Mouse (Mus musculus) erythroblast, adult 5-6 weeks (primary cell): ENCODE data around the gene Espn. TPM values are rescaled to one million over a fixed set of nuclear protein-coding genes. Genes with fewer than 3 reads are reported as not detected.
A peak's percentile ranks its signal among the peaks of the same experiment; 100 is the strongest.

Source experiments
- ATAC-seq: replicated peaks from 2 replicates; pipeline ENCODE4 v1.8.0; 2016; ENCODE audit warnings: moderate number of reproducible peaks, mild to moderate bottlenecking, moderate TSS enrichment, inconsistent platforms; ENCODE audit not compliant: poor library complexity, low FRiP score, severe bottlenecking
- total RNA-seq, 2 experiments: library from RNA; stranded (forward) in 1 of 2; stranded (reverse) in 1 of 2; fragments of 150-400 nt in 1 of 2; fragments of 200-764, 138-1000 nt in 1 of 2; gene quantifications; 2 replicates each; pipeline versions ENCODE4 v1.2.3 to v1.2.4; 2015 to 2017; ENCODE audit warnings: low replicate concordance in 2 of 2

Espn gene
- total RNA-seq, 2 experiments from 2014 or later: 0.34 TPM; not detected in 1

DNA sequence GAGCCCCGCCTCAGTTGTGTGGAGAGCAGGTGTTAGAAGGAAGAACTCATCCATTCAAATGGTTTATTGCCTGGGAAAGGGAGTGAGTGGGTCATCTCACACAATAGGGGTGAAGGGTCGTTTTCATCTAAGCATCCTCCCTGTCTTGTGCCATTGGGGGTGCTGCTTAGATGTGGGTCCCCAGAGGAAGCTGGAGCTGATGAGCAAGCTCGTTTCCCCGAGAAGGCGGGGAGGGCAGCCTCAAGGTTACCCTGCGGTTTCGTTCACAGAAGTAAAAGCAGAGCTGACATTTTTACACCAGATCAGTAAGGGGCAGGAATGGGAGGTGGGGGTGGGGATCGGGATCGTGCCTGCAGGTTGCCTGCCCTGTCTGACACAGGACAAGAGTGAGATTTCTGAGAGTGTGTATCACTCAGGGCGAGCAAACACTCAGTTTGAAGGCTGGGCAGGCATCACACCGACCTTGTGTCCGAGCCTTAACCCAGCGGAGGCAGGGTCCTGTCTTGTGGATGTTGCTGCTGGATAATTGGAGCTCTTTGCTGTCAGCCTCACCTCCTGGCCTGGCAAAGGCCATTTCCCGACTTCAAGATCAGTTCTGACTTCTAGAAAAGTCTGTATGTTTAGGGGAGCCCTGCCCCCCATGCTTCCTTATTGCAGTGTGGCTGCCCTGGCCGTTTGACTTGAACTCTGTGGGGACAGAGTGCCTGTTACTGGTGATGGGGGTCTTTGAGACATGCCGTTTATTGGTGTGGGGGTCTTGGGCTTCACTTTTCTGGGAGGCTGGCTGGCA is 26.9 kb upstream of the Espn start:
- no peak for ATAC-seq

DNA sequence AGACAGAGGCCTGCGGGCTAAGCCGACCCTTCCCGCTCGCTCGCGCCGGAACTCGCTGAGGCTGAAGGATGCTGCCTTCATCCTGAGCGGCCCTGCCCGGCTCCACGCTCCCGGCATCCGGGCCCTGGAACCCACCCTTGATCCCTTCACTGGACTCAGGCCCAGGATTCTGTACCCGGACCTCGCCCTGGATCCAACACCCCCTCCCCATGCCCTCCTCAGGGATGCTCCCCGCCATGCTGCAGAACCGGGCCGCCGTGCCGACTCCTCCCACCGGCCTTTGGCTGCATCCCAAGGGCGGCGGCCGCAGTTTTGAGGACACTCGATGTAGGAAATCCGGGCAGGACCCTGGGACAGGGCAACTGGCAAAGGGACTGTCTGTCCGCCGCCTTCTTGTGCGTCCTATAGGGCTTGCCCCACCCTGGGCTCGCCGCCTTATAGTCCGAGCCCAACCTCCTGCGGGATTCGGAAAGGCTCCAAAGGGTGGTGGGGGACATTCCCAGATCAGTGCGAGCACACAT is 26.2 kb upstream of the Espn start:
- peak; percentile 42 for ATAC-seq

DNA sequence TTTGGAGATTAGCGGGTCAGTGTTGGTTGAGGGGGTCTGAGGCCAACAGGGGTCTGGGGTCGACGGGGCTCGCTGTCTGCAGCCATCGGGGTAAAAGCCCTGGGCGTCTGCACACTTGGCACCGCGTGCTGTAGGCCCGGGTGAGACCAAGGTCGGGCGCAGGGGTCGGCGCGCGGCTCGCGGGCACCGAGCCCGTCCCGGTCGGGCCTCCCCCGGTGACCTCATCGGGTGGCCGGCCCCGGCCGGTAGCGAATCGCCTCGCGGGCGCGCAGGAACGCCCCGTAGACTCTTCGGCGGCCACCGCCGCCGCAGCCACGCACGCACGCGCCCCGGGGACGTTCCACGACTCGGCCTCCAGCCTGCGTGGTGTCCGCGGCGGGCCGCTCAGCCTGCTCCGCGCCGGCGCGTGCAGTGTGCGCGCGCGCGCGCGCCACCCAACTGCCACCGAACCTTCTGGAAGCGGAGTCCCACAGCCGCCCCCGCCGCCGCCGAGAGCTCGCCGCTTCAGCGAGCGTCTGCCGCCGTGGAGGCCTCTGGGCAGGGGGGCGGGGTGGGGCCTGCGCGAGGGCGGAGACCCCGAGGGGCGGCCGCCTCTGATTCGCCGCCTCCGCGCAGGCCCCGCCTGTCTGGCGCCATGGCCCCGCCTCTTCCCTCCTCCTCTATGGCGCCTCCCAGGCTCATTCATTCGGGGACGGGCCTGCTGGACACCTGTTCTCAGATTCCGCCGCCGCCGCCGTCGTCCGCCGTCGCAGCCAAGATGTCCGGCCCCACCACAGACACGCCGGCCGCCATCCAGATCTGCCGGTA is 25.6 kb upstream of the Espn start, which contains the start of gene Acot7:
Acot7 (plus strand) TSS at position 598 of the 807 bp plus-strand sequence.
- ATAC-seq: peak; percentile 91

DNA sequence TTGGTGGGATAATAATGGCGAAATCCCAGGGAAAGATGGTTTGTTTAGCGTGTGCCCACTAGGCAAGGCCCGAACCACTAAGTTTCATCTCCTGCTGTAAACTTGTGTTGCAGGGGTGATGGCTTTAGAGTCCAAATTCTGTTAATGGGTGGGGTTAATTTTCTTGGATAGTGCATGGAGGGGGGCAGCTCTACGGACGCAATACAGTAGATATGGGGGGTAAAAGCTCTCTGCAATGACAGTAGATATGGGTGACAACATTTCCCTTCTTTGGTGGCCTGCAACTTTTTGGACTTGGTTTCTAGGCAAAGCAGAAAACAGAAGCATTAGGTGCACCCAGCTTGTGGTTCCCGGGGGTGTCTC is 25.0 kb upstream of the Espn start:
- no peak for ATAC-seq

DNA sequence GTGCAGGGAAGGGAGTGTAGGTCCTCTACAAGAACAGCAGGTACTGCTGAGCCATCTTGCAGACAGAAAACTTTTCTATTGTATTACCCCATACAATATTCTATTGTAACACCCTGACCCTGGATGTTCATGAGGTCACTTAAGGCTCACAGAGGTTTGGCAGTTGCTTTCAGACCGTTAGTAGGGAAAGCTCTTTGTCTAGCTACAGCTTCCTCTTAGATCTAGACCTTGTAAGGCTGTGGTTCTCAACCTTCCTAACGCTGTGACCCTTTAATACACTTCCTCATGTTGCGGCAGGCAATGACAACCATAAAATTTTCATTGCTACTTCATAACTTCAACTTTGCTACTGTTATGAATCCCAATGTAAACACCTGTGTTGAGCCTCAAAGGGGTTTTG is 24.5 kb upstream of the Espn start:
- ATAC-seq: no peak

DNA sequence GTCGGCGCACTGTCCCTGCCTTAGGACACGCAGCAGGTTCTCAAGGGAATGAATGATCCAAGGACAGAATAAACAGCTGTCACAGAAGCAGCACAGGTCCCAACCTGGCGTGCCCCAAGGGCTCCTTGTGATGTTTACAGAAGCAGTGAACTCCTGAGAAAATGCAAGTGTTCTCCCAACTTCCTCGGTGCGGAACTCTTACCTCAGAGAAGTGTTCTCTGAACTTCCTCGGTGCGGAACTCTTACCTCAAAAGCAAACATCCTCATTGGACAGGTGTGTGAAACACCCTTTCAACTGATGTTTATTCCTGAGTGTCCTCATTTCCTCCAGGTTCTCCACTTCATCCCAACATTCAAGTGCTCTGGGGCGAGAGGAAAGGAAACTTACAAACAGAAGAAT is 21.8 kb upstream of the Espn start:
- ATAC-seq: no peak

DNA sequence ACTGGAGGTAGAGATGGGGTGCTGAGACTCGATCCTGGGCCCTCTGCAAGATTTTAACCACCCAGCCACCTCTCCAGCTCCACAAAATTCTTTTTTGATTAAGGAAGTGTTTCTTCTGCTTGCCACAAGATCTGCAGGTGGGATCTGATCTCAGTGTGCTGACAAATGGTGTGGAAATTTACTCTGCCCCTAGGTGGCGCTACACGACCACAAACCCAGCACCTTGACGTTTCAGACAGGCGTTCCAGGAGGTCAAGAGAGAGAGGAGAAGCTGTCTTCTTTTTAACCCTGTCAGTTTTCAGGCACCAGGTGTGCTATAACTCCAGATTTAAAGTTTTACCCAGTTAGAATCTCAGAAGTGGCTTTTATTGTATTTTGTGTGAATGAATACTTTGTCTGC is 20.9 kb upstream of the Espn start:
- peak; percentile 54 for ATAC-seq

DNA sequence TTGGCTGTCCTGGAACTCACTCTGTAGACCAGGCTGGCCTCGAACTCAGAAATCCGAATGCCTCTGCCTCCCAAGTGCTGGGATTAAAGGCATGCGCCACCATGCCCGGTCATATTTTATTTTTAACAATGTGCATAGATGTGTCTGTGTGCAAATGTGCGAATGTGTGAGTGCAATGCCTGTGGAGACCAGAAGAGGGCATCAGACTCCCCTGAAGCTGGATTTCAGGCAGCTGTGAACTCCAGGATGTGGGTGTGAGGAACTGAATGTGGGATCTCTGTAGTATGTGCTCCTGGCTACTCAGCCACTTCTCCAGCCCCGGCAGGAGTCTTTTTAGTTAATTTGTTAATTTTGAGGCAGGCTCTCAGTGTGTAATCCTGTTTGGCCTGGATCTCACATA is 19.4 kb upstream of the Espn start:
- ATAC-seq: no peak

DNA sequence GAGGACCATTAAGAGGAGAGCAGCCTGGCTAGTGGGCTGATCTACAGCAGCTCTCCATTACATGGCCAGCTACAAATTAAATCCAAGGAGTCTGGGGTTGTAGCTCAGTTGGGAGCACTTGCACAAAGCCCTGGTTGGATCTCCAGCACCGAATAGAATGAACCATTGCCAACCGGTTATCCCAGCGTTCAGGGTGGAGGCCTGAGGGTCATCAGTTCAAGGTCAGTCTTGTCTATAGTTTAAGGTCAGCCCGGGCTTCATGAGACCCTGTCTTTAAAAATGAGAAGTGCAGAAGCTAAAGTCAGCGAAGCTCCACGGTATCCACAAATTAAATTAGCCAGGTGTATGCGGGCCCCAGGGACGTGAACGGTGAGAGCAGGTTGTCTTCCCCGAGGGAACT is 18.1 kb upstream of the Espn start:
- ATAC-seq: no peak

DNA sequence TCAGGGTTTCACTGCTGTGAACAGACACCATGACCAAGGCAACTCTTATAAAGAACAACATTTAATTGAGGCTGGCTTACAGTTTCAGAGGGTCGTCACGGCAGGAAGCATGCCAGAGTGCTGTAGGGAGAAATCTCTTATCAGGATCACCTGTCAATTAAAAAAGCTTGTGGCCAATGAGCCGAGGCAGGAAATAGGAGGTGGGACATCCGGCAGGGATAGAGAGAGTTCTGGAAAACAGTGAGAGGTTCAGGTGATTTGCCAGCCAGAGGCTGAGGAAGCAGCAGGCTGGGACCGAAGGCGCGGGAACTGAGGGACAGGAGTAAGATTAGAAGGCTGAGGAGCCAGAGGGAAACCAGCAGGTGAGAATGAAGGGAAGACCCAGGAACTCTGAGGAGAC is 16.9 kb upstream of the Espn start:
- no peak for ATAC-seq

DNA sequence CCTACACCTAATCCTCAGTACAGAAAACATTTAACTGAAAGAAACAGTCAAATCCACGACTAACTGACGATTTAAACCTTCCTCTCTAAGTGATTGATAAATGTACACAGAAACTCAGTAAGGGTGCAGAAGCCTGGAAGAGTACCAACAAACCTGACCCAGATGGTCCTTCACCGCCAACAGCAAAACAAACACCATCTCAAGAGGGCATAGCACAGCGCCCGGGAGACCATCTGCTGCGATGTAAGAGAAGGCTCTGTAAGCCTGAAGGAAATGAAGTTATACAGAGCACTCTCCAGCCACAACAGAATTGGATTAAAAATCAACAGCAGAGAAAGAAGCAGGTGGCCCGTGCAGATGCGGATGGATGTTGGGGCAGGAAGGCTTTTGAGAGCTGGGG is 15.9 kb upstream of the Espn start:
- ATAC-seq: no peak

DNA sequence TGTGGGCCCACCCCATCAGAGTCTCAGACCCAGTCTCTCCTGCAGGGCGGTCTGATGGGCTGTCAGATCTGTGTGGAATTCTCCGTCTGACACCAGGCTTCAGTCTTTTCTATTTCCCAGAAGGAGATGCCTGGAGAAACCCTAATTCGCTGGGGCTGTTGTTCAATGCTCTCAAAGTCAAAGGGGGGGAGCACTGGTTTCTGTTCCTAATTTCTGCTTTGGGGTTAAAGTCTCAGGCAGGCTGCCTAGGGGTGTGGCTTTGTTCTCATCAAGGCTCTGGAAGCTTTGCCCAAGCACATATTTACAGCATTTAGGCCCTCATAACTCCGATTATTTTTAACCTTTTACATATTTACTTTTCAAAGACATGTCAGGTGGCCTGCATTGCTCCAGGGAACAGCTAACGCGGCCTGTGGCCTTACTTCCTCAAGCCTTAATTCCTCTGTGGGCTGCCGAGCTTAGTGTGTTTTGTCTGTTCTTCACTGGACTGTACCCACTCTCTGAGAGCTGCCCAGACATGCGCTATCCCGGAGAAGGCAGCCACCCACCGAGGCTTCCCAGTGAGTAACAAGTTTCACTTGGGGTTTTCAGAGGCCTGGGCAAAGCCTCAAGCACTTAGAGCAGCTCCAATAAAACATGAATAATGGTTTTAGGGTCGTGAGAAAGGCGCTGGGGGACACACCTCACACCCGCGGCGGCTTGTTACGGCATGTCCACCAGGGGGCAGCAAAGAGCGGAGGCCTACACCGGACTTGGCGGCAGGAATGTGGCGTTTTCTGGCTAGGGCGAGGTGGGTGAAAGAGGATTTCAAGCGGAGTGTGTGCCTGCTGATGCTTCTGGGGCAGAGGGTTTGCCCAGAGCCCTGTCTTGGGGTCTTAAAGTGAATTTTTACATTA is 13.1 kb upstream of the Espn start:
- peak; percentile 75 for ATAC-seq

DNA sequence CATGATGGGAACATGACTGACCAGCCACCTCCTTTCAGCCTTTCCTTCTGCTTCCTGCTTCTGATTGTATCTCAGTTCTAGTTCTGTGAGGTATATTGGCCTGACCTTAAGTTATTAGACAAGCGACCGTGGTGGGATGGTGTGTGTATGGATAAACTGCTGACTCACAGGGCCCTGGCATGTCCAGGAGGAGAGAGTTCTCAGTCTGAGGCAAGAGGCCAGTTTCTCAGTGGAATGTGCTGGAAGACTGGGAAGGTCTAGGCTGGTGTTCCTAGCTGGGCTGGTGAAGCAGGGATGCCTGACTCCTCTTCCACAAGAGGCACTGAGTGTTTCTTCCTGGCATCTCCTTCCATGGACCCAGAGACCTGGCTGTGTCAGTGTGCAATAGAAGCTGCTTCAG is 10.6 kb upstream of the Espn start:
- no peak for ATAC-seq

DNA sequence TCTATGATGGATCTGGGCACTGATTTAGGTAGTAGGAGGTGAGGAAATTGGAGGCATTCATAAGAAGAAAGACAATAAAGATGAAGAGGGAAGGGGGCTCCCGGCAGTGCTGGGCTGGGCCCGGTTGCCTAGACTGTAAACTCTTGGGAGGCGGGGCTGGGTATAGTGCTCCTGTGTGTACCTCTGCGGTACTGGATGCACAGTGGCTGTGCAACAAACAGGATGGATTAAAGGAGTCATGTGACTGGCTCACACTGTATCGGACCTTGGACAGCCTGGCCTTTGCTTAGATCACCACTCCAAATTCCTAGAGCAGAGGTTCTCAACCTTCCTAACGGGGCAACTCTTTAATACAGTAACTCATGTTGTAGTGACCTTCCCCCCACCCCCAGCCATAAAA is 9.4 kb upstream of the Espn start:
- no peak for ATAC-seq

DNA sequence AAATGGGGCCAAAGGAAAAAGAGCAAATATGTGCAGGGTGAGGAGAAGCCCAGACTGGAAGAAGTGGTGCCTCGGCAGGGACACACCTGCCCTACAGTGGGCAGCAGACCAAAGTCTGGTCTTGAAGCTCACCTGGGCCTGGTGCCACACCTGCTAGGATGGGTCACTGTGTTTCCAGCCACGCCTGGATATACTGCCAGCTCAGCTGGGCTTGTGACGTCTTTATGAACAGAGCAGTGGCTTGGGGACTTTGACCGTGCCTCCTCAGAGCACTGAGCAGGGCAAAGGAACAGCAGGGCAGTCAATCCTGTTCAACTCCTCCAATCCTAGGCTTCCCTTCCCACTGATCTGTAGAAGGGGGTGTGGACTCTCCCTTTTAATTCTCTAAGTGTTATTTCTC is 8.6 kb upstream of the Espn start:
- ATAC-seq: no peak

DNA sequence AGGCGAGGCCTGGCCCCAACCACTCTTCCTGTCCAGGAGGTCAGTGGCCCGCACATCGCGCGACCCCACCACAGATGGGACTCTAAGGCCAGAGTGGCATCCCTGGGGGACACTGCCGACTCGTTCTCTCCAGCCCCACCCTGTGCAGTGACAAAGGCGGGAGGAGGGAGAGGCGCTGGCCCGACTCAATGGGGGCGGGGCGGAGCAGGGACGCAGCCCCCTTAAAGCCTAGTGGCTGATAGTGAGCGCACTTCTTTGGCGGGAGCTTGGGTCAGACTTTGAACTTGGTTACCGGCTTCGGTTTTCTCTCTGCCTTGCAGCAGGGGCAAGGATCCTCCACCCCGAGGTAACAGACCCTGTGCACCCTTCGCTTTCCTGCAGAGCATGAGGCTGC is 7.1 kb upstream of the Espn start:
- ATAC-seq: no peak

DNA sequence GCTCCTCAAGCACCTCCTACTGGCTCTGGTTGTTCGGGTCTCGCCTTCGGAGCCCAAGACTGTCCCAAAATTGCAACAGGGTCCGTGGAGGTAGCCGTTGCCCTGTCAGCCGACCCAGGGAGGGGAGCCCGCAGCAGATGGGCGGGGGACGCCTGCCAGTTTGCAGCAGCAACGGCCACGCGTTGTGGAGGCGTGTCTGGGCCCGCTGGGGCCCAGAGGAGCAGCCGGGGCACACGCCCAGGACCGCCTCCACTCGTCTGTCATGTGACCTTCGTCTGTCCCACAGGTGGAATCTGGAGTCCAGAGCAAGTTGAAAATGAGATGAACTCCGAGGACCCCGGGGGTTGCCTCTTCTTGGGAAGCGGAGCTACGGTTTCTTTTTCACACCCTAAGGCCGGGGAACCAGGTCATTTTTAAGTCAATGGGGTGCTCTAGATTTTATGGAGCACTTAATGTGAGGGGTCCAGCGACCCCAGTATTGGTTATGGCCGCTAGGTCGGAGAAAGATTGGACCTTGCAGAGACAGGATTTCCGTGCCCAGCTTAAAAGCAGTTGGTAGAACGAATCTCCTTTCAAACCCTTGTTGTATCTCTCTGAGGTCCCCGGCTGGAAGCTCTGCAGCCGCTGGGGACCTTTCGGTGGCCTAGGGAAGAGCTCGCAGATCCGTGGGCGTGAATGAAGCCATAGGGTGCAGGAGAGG is 6.6 kb upstream of the Espn start, which contains the start of gene Hes2:
Hes2 (plus strand) TSS at position 283 of the 700 bp plus-strand sequence.
- ATAC-seq: no peak

DNA sequence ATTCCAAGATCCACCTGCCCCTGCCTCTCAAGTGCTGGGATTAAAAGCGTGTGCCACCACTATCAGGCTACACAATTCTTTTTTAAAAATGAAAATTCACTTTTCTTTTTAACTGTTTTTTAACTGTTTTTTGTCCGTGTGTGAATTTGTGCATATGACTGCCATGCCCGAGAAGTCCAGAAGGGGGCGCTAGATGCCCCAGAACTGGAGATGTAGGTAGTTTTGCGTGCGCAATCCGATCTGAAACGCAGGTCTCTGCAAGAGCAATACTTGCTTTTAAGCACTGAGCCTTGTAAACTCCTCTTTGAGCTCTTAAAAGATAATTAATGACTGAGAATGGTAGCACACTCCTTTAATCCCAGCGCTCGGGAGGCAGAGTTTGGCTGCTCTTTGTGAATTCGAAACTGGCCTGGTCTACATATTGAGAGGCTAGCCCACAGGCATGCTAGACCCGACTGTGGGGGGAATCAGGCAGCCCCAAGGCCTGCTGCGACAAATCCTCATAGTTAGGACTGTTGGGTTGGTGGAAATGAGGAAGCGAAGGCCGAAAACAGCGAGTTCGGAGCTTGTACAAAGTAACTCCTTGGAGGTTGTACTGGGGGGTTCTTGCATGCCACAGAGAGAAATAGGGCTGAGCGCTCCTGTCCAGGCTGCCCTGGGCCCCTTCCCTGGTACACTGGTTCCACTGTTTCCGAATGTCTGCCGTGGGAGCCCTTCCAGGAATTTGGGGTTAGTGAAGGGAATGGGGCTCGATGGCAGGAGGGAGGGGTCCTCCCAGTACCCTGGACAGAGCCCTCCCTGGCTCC is 5.8 kb upstream of the Espn start:
- no peak for ATAC-seq

DNA sequence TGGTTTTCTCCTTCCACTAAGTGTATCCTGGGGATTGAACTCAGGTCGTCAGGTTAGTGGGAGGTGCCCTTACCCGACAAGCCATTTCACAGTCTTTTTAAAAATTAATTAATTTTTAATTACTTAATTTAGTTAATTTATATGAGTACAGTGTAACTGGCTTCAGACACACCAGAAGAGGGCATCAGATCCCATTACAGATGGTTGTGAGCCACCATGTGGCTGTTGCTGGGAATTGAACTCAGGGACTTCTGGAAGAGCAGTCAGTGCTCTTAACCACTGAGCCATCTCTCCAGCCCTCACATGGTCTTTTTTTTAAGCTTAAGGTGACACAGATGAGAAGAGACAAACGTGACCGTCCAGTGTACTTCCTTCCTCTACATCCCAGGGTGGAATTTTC is 2.8 kb upstream of the Espn start:
- ATAC-seq: no peak
